Mouse (Mus musculus) intestine, postnatal 0 days (tissue): ENCODE results near the gene Zfp597. TPM values are rescaled to one million over a fixed set of nuclear protein-coding genes. Genes with fewer than 3 reads are reported as not detected.

Source experiments
- ATAC-seq: fragments of 200-750 bp; cut with Nextera tagmentation; 2 replicates; pipeline ENCODE4 v1.8.0; 2017; ENCODE audit warnings: mild to moderate bottlenecking, moderate TSS enrichment, moderate library complexity
- H3K27ac ChIP-seq: fragments of 300-500 bp; sonication (generic); 2 replicates; pipeline ENCODE4 v1.5.1; 2014; ENCODE audit warnings: mild to moderate bottlenecking, low read depth, low read length, moderate library complexity
- H3K27me3 ChIP-seq: fragments of 300-500 bp; sonication (generic); replicated peaks from 2 replicates; pipeline ENCODE4 v1.6.1; 2014; ENCODE audit warnings: low read length, mixed read lengths; ENCODE audit not compliant: control insufficient read depth, insufficient read depth
- H3K36me3 ChIP-seq: fragments of 300-500 bp; sonication (generic); 2 replicates; pipeline ENCODE4 v1.6.1; 2014; ENCODE audit warnings: mild to moderate bottlenecking, moderate library complexity; ENCODE audit not compliant: control insufficient read depth, insufficient read depth
- H3K4me1 ChIP-seq: fragments of 300-500 bp; sonication (generic); replicated peaks from 2 replicates; pipeline ENCODE4 v1.6.1; 2014; ENCODE audit warnings: antibody characterized with exemption, low read length, mixed read lengths; ENCODE audit not compliant: control insufficient read depth, insufficient read depth
- H3K4me2 ChIP-seq: fragments of 300-500 bp; sonication (generic); replicated peaks from 2 replicates; pipeline ENCODE4 v1.6.1; 2014; ENCODE audit warnings: low read depth, mild to moderate bottlenecking, moderate library complexity
- H3K4me3 ChIP-seq: fragments of 300-500 bp; sonication (generic); 2 replicates; pipeline ENCODE4 v1.5.1; 2014; ENCODE audit warnings: low read depth, low read length
- H3K9ac ChIP-seq: fragments of 300-500 bp; sonication (generic); 2 replicates; pipeline ENCODE4 v1.6.1; 2014; ENCODE audit warnings: mild to moderate bottlenecking, low read depth, low read length
- H3K9me3 ChIP-seq: fragments of 300-500 bp; sonication (generic); 2 replicates; pipeline ENCODE4 v1.6.1; 2016; ENCODE audit warnings: mixed run types; ENCODE audit not compliant: control insufficient read depth
- CTCF ChIP-seq: sonication (generic); IDR thresholded peaks from 2 replicates; pipeline ENCODE4 v1.5.1; 2016; ENCODE audit warnings: low read depth, mild to moderate bottlenecking, control low read depth, antibody characterized with exemption, moderate library complexity
- WGBS: fragments of 180-500 bp; shearing (Covaris S2); extraction: QIAGEN DNeasy Blood & Tissue Kit; methylation state at CpG from one replicate; pipeline ENCODE4 v1.1.7; 2014; 5-methylcytosine and 5-hydroxymethylcytosine counted together
- polyA plus RNA-seq: library from polyadenylated mRNA; unstranded; fragments of >200 nt; fragmentation: Nextera tagmentation; extraction: Ambion mirVana; gene quantifications from 2 replicates; pipeline ENCODE4 v1.2.1, GENCODE M21; 2015

Zfp597 gene
- polyA plus RNA-seq, 1 experiment from 2014 or later = 2.7 TPM

GRCm38 (mm10) chr16:3896046-3896445 lies 11.7 kb upstream of the Zfp597 start:
- peak overlapping the region; percentile 83 for H3K27ac ChIP-seq
- H3K4me2 ChIP-seq = no peak overlapping the region
- ATAC-seq = no peak
- 58% methylated on average over 6 of the region's 6 CpGs for WGBS
- H3K36me3 ChIP-seq = peaks cover 26% of the 10 kb centered on the region
- no peak overlapping the region for H3K4me3 ChIP-seq
- TF ChIP-seq CTCF = no peak
- no peak overlapping the region for H3K9ac ChIP-seq
- no peaks in the 10 kb centered on the region for H3K9me3 ChIP-seq
- no peaks in the 10 kb centered on the region for H3K4me1 ChIP-seq
- no peaks in the 10 kb centered on the region for H3K27me3 ChIP-seq

GRCm38 (mm10) chr16:3895173-3895792 lies 10.9 kb upstream of the Zfp597 start:
- Histone ChIP-seq H3K36me3 (peaks cover 18% of the 10 kb centered on the region), H3K9ac (no peak overlapping the region), H3K4me1 (no peaks in the 10 kb centered on the region), H3K27me3 (no peaks in the 10 kb centered on the region), H3K27ac (peak overlapping the region; percentile 83), H3K9me3 (no peaks in the 10 kb centered on the region), H3K4me3 (no peak overlapping the region), H3K4me2 (peak overlapping the region; percentile 46)
- WGBS = 51% methylated on average over 9 of the region's 9 CpGs
- TF ChIP-seq CTCF = no peak
- ATAC-seq = peak; percentile 94

DNA sequence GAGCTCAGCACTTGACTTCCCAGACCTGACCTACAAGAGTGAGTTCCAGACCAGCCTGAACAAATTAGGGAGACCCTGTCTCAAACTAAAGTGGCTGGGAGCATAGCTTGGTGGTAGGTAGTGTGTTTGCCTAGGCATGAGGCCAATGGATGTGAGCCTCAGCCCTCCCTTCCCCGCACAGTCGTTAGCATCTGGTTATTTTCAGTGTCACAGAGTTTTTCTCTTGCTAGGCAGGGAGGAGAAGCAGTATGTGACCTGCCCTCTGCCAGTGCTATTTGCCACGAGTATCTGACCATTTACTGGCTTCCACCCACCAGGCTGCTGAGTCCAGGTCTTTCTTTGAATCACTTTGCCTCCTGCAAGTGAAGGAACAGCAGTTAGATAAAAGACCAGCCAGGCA lies 9.4 kb upstream of the Zfp597 start:
- H3K27ac ChIP-seq = no peak overlapping the region
- WGBS = 47% methylated on average over 3 of the region's 3 CpGs
- no peaks in the 10 kb centered on the region for H3K9me3 ChIP-seq
- no peaks in the 10 kb centered on the region for H3K27me3 ChIP-seq
- no peak for TF ChIP-seq CTCF
- no peak overlapping the region for H3K9ac ChIP-seq
- H3K4me2 ChIP-seq = no peak overlapping the region
- no peak for ATAC-seq
- no peaks in the 10 kb centered on the region for H3K4me1 ChIP-seq
- H3K36me3 ChIP-seq = peaks cover 6% of the 10 kb centered on the region; the same call in 1 of the 2 replicates
- H3K4me3 ChIP-seq = no peak overlapping the region

DNA sequence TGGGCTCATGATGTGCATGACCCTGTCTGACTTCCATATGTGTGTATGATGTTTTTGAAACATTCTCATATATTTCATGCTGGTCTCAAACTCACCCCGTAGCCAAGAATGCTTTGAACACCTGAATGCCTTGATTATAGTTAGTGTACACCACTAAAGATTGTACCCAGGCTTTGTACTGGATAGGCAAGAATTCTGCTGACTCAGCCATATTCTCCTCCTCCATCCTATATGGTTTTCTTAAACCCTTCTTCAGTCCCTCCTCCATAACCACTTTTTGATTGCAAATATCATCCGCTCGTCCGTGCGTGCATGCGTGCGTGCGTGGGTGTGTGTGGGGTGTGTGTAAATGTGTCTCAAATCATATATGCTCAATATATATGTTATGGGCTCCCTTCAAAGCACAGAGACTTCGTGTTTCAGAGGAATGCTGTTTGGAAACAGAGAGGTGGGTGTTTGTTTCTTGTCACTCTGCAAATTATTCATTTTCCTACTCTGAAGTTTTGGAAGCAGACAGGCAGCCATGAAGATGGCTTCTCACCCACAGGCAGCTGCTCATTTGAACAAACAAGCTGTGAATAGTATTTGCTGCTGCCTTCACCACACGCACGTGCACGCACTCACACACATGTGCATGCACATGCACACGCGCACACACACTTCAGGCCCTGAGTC lies 7.4 kb upstream of the Zfp597 start:
- Histone ChIP-seq H3K27me3 (no peaks in the 10 kb centered on the region), H3K4me1 (no peaks in the 10 kb centered on the region), H3K27ac (no peak overlapping the region), H3K36me3 (no peaks in the 10 kb centered on the region; the same call in 1 of the 2 replicates), H3K9me3 (no peaks in the 10 kb centered on the region), H3K4me3 (no peak overlapping the region), H3K9ac (no peak overlapping the region), H3K4me2 (no peak overlapping the region)
- ATAC-seq = no peak
- TF ChIP-seq CTCF = no peak
- WGBS = 95% methylated on average over 14 of the region's 14 CpGs

DNA sequence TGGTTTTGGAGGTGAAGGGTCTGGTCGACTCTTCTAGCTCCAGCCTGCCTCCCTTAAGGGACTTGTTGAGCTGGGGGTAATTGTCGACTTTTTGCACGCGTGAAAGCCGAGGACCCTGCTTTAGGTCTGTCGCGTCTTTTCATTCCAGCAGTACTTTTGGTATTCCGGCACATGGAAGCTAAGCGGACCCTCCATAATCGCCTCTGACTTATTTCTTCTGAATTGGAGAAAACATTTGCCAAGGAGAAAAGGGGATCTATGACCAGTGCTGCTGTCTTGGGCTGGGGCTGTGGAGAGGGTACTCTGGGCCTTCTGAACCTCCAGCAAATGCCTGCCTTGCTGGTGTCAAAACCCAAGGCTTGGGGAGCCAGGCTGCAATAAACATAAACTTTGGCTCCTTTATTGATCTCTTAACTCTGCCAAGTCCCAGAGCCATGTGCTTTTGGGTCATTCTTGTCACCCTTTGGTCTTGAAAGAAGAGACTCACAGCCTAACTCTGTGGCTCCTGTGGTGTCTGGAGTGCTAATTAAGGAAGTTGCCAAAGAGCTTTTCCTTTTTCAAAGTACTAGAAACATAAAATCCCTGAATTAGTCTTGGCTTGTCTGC lies 807 bp upstream of the Zfp597 start:
- H3K27ac ChIP-seq = peak overlapping the region; percentile 91
- H3K4me1 ChIP-seq = no peaks in the 10 kb centered on the region; the same call in 1 of the 2 replicates
- no peaks in the 10 kb centered on the region for H3K9me3 ChIP-seq
- H3K4me3 ChIP-seq = peak overlapping the region; percentile 98
- TF ChIP-seq CTCF = no peak
- 0 out of 2 replicates have a peak, but pooled peaks cover 6% of the 10 kb centered on the region for H3K36me3 ChIP-seq
- H3K27me3 ChIP-seq = no peaks in the 10 kb centered on the region
- 1% methylated on average over 10 of the region's 10 CpGs for WGBS
- ATAC-seq = no peak; the same call in 1 of the 2 replicates
- H3K9ac ChIP-seq = peak overlapping the region; percentile 76
- peak overlapping the region; percentile 88 for H3K4me2 ChIP-seq

- H3K4me1 ChIP-seq = no peaks in the 10 kb centered on the region; the same call in 1 of the 2 replicates
- no peak for TF ChIP-seq CTCF
- no peaks in the 10 kb centered on the region for H3K27me3 ChIP-seq
- H3K27ac ChIP-seq = no peak overlapping the region
- no peak for ATAC-seq
- H3K4me3 ChIP-seq = no peak overlapping the region
- H3K9me3 ChIP-seq = no peaks in the 10 kb centered on the region
- no peak overlapping the region for H3K9ac ChIP-seq
- no peaks in the 10 kb centered on the region for H3K36me3 ChIP-seq
- no peak overlapping the region for H3K4me2 ChIP-seq
- 91% methylated on average over 4 of the region's 4 CpGs for WGBS
Observed at GRCm38 (mm10) chr16:3876346-3876745, 8.0 kb downstream of the Zfp597 start.
